Mouse (Mus musculus): ENCODE measurements around the gene Ulk4.

DNA sequence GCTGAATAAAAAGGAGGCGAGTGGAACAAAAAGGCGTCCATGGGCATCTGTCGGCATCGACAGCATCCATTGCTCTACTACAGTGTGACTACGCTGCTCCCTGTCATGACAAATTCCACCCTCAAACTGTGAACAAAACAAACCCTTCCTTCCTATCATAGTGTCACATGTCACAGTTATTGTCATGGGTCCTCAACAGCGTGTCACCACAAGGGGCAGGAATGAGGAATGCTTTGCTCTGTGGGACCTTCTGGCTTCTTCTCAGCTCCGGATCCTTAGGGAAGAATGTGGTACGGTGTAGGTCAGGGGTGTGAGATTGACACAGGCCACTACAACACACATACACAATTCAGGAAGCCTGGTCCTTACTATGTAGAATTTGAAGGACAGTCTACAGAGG, 218.5 kb downstream of the Ulk4 start:
- TF ChIP-seq POLR2A (IDR thresholded peaks at IDR 0.05; ENCODE audit: insufficient read depth, low read depth, low read length) (no peak), CTCF (IDR thresholded peaks at IDR 0.05) (peak; percentile 49)
